Mouse (Mus musculus): ENCODE data around the gene Prdm11. TPM values are rescaled to one million over a fixed set of nuclear protein-coding genes. Genes with fewer than 3 reads are reported as not detected.

Gene Prdm11
- polyA plus RNA-seq, 1 experiment from 2014 or later = 0.76 TPM

GRCm38 (mm10) chr2:92943406-92943805, 102.6 kb downstream of the Prdm11 start:
- ATAC-seq = no peak
- no peak overlapping the region for H3K4me3 ChIP-seq (ENCODE audit: low read depth, low read length)
- no peaks in the 10 kb centered on the region for H3K36me3 ChIP-seq (ENCODE audit: control insufficient read depth, insufficient read depth, low read length)
- H3K27ac ChIP-seq (ENCODE audit: low read depth, low read length) = no peak overlapping the region
- H3K27me3 ChIP-seq (replicated peaks; ENCODE audit: control insufficient read depth, insufficient read depth, low read length) = no peaks in the 10 kb centered on the region
- H3K4me2 ChIP-seq (ENCODE audit: low read length) = no peak overlapping the region
- no peak overlapping the region for H3K9ac ChIP-seq (ENCODE audit: low read length)
- DNase-seq (ENCODE audit: low spot score) = no peak
- WGBS = 90% methylated on average over 3 of the region's 3 CpGs
- H3K4me1 ChIP-seq (ENCODE audit: control insufficient read depth, insufficient read depth, low read length) = peaks cover 4% of the 10 kb centered on the region; the same call in 1 of the 2 replicates
- H3K9me3 ChIP-seq (replicated peaks; ENCODE audit: control insufficient read depth, low read length) = no peaks in the 10 kb centered on the region

- Histone ChIP-seq H3K4me3 (ENCODE audit: low read depth, low read length) (no peak overlapping the region), H3K9ac (ENCODE audit: low read length) (no peak overlapping the region), H3K4me2 (ENCODE audit: low read length) (no peak overlapping the region), H3K4me1 (ENCODE audit: control insufficient read depth, insufficient read depth, low read length) (no peaks in the 10 kb centered on the region), H3K27ac (ENCODE audit: low read depth, low read length) (no peak overlapping the region), H3K36me3 (ENCODE audit: control insufficient read depth, insufficient read depth, low read length) (no peaks in the 10 kb centered on the region), H3K27me3 (replicated peaks; ENCODE audit: control insufficient read depth, insufficient read depth, low read length) (no peaks in the 10 kb centered on the region), H3K9me3 (replicated peaks; ENCODE audit: control insufficient read depth, low read length) (no peaks in the 10 kb centered on the region)
- DNase-seq (ENCODE audit: low spot score) (no peak), ATAC-seq (no peak)
- WGBS = 87% methylated on average over 3 of the region's 3 CpGs
Measured at GRCm38 (mm10) chr2:92941463-92941862, 104.5 kb downstream of the Prdm11 start.

- ATAC-seq (no peak), DNase-seq (ENCODE audit: low spot score) (no peak)
- H3K4me1 ChIP-seq (ENCODE audit: control insufficient read depth, insufficient read depth, low read length) = no peaks in the 10 kb centered on the region
- H3K4me2 ChIP-seq (ENCODE audit: low read length) = no peak overlapping the region
- no peak overlapping the region for H3K27ac ChIP-seq (ENCODE audit: low read depth, low read length)
- no peaks in the 10 kb centered on the region for H3K9me3 ChIP-seq (replicated peaks; ENCODE audit: control insufficient read depth, low read length)
- H3K9ac ChIP-seq (ENCODE audit: low read length) = no peak overlapping the region
- WGBS = 90% methylated on average over 9 of the region's 9 CpGs
- no peaks in the 10 kb centered on the region for H3K27me3 ChIP-seq (replicated peaks; ENCODE audit: control insufficient read depth, insufficient read depth, low read length)
- H3K36me3 ChIP-seq (ENCODE audit: control insufficient read depth, insufficient read depth, low read length) = no peaks in the 10 kb centered on the region
- H3K4me3 ChIP-seq (ENCODE audit: low read depth, low read length) = no peak overlapping the region
Measured at GRCm38 (mm10) chr2:92940963-92941362, 105.0 kb downstream of the Prdm11 start.

GRCm38 (mm10) chr2:92938827-92939226, 107.1 kb downstream of the Prdm11 start:
- no peak for DNase-seq (ENCODE audit: low spot score)
- ATAC-seq = no peak
- WGBS = 96% methylated on average over 6 of the region's 7 CpGs
- no peak overlapping the region for H3K9ac ChIP-seq (ENCODE audit: low read length)
- no peaks in the 10 kb centered on the region for H3K27me3 ChIP-seq (replicated peaks; ENCODE audit: control insufficient read depth, insufficient read depth, low read length)
- no peak overlapping the region for H3K4me2 ChIP-seq (ENCODE audit: low read length)
- no peaks in the 10 kb centered on the region for H3K9me3 ChIP-seq (replicated peaks; ENCODE audit: control insufficient read depth, low read length)
- no peaks in the 10 kb centered on the region for H3K36me3 ChIP-seq (ENCODE audit: control insufficient read depth, insufficient read depth, low read length)
- no peak overlapping the region for H3K27ac ChIP-seq (ENCODE audit: low read depth, low read length)
- no peak overlapping the region for H3K4me3 ChIP-seq (ENCODE audit: low read depth, low read length)
- H3K4me1 ChIP-seq (ENCODE audit: control insufficient read depth, insufficient read depth, low read length) = peaks cover 14% of the 10 kb centered on the region

GRCm38 (mm10) chr2:92938063-92938462, 107.9 kb downstream of the Prdm11 start:
- DNase-seq (ENCODE audit: low spot score) = no peak
- H3K27me3 ChIP-seq (replicated peaks; ENCODE audit: control insufficient read depth, insufficient read depth, low read length) = no peaks in the 10 kb centered on the region
- no peaks in the 10 kb centered on the region for H3K36me3 ChIP-seq (ENCODE audit: control insufficient read depth, insufficient read depth, low read length)
- WGBS = 96% methylated on average over 5 of the region's 5 CpGs
- H3K9ac ChIP-seq (ENCODE audit: low read length) = no peak overlapping the region
- no peak overlapping the region for H3K4me3 ChIP-seq (ENCODE audit: low read depth, low read length)
- no peak overlapping the region for H3K4me2 ChIP-seq (ENCODE audit: low read length)
- H3K4me1 ChIP-seq (ENCODE audit: control insufficient read depth, insufficient read depth, low read length) = peaks cover 14% of the 10 kb centered on the region
- ATAC-seq = no peak
- no peaks in the 10 kb centered on the region for H3K9me3 ChIP-seq (replicated peaks; ENCODE audit: control insufficient read depth, low read length)
- no peak overlapping the region for H3K27ac ChIP-seq (ENCODE audit: low read depth, low read length)

GRCm38 (mm10) chr2:92935483-92935882, 110.5 kb downstream of the Prdm11 start:
- Histone ChIP-seq H3K36me3 (ENCODE audit: control insufficient read depth, insufficient read depth, low read length) (no peaks in the 10 kb centered on the region), H3K4me2 (ENCODE audit: low read length) (no peak overlapping the region), H3K9ac (ENCODE audit: low read length) (no peak overlapping the region), H3K4me3 (ENCODE audit: low read depth, low read length) (no peak overlapping the region), H3K4me1 (ENCODE audit: control insufficient read depth, insufficient read depth, low read length) (peaks cover 14% of the 10 kb centered on the region), H3K27ac (ENCODE audit: low read depth, low read length) (no peak overlapping the region), H3K27me3 (replicated peaks; ENCODE audit: control insufficient read depth, insufficient read depth, low read length) (no peaks in the 10 kb centered on the region), H3K9me3 (replicated peaks; ENCODE audit: control insufficient read depth, low read length) (no peaks in the 10 kb centered on the region)
- WGBS = 61% methylated on average over 3 of the region's 3 CpGs
- DNase-seq (ENCODE audit: low spot score) (no peak), ATAC-seq (no peak)

GRCm38 (mm10) chr2:92934312-92934982, 111.5 kb downstream of the Prdm11 start:
- no peaks in the 10 kb centered on the region for H3K9me3 ChIP-seq (replicated peaks; ENCODE audit: control insufficient read depth, low read length)
- H3K27me3 ChIP-seq (replicated peaks; ENCODE audit: control insufficient read depth, insufficient read depth, low read length) = no peaks in the 10 kb centered on the region
- peaks cover 14% of the 10 kb centered on the region for H3K4me1 ChIP-seq (ENCODE audit: control insufficient read depth, insufficient read depth, low read length)
- 8% methylated on average over 10 of the region's 10 CpGs for WGBS
- no peak overlapping the region for H3K4me3 ChIP-seq (ENCODE audit: low read depth, low read length)
- DNase-seq (ENCODE audit: low spot score) = peak; percentile 68
- ATAC-seq = peak; percentile 77
- H3K4me2 ChIP-seq (ENCODE audit: low read length) = 0 out of 2 replicates have a peak overlapping the region, but pooled peaks have one; percentile 12
- H3K9ac ChIP-seq (ENCODE audit: low read length) = no peak overlapping the region
- H3K36me3 ChIP-seq (ENCODE audit: control insufficient read depth, insufficient read depth, low read length) = no peaks in the 10 kb centered on the region
- peak overlapping the region; percentile 24; the same call in 1 of the 2 replicates for H3K27ac ChIP-seq (ENCODE audit: low read depth, low read length)

GRCm38 (mm10) chr2:92933379-92933778, 112.6 kb downstream of the Prdm11 start:
- WGBS = 81% methylated on average over 6 of the region's 6 CpGs
- Histone ChIP-seq H3K4me1 (ENCODE audit: control insufficient read depth, insufficient read depth, low read length) (peaks cover 14% of the 10 kb centered on the region), H3K4me2 (ENCODE audit: low read length) (no peak overlapping the region), H3K9me3 (replicated peaks; ENCODE audit: control insufficient read depth, low read length) (no peaks in the 10 kb centered on the region), H3K36me3 (ENCODE audit: control insufficient read depth, insufficient read depth, low read length) (no peaks in the 10 kb centered on the region), H3K27ac (ENCODE audit: low read depth, low read length) (no peak overlapping the region), H3K4me3 (ENCODE audit: low read depth, low read length) (no peak overlapping the region), H3K9ac (ENCODE audit: low read length) (no peak overlapping the region), H3K27me3 (replicated peaks; ENCODE audit: control insufficient read depth, insufficient read depth, low read length) (no peaks in the 10 kb centered on the region)
- DNase-seq (ENCODE audit: low spot score) (no peak), ATAC-seq (no peak)

- Histone ChIP-seq H3K27me3 (replicated peaks; ENCODE audit: control insufficient read depth, insufficient read depth, low read length) (no peaks in the 10 kb centered on the region), H3K9me3 (replicated peaks; ENCODE audit: control insufficient read depth, low read length) (no peaks in the 10 kb centered on the region), H3K4me3 (ENCODE audit: low read depth, low read length) (no peak overlapping the region), H3K4me1 (ENCODE audit: control insufficient read depth, insufficient read depth, low read length) (peaks cover 16% of the 10 kb centered on the region), H3K36me3 (ENCODE audit: control insufficient read depth, insufficient read depth, low read length) (no peaks in the 10 kb centered on the region), H3K9ac (ENCODE audit: low read length) (no peak overlapping the region), H3K27ac (ENCODE audit: low read depth, low read length) (no peak overlapping the region), H3K4me2 (ENCODE audit: low read length) (no peak overlapping the region)
- no peak for ATAC-seq
- WGBS = 84% methylated on average over 7 of the region's 7 CpGs
- no peak for DNase-seq (ENCODE audit: low spot score)
Measured at GRCm38 (mm10) chr2:92931061-92931460, 114.9 kb downstream of the Prdm11 start.

Data from forebrain, embryonic 14.5 days (tissue).